Mouse (Mus musculus) ovary, adult 10 weeks (tissue): Measurements from ENCODE around the gene Btg2. TPM values are rescaled to one million over a fixed set of nuclear protein-coding genes. Genes with fewer than 3 reads are reported as not detected.

ENCODE experiments used
- polyA plus RNA-seq: library from polyadenylated mRNA; stranded (reverse); fragments of 350-450 nt; fragmentation: Illumina TruSeq; extraction: RNeasy Lipid Tissue Mini Kit (QIAGEN cat#74804); gene quantifications from one replicate; pipeline ENCODE4 v1.2.3, GENCODE M21; 2014

Gene Btg2
- 10.5 TPM for polyA plus RNA-seq

DNA sequence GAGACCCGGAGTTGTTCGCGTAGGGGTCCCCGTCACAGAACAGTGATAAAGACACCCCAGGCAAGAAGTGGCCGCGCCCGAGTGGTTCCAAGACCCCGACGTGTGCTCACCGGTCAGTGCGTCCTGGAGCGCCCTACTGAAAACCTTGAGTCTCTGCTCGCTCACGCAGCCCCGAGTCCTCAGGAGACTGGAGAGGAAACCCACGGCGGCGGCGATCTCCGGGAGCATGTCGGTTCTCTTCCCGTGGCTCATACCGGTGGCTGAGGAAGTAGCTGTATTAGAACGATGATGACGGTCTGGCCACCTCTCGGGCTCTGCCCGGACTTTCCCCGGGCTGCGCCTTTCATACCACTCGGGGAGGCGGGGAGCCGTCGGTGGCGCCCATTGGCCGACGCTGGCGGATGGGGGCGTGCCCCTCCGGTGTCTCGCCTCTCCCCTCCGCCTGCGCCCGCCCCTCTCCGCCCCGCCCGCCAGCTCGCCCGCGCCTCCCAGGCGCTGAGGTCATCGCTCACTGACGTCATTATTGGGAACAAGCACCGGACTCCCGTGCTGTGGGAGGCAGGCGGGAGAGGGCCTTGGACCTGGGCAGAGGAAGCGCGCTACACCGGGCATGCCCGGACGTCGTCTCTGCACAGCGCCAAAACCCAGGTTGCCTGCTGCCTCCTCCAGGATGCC, at the start of gene Btg2:
Gene Btg2 (minus strand): TSS at position 319 of the 675 bp plus-strand sequence.

GRCm38 (mm10) chr1:134110979-134111378, 32.1 kb upstream of the Btg2 start, which contains the start of gene Chit1:
Gene Chit1, plus strand, starts transcription at chr1:134111242.

GRCm38 (mm10) chr1:134037172-134037571, 41.7 kb downstream of the Btg2 start, which contains the start of gene Fmod:
Gene Fmod, plus strand, starts transcription at chr1:134037254.

Other genes with a start within 250 kb of the Btg2 start
- gene Optc, start 171.1 kb downstream of the Btg2 start, polyA plus RNA-seq = 2.1 TPM
- gene Prelp, start 157.7 kb downstream of the Btg2 start, polyA plus RNA-seq = 17.0 TPM
- gene Fmod, start 41.9 kb downstream of the Btg2 start, polyA plus RNA-seq = 6.3 TPM
- gene Chit1, start 32.1 kb upstream of the Btg2 start, polyA plus RNA-seq = not detected
- gene Chil1, start 103.1 kb upstream of the Btg2 start, polyA plus RNA-seq = not detected
- gene Mybph, start 114.3 kb upstream of the Btg2 start, polyA plus RNA-seq = not detected
- gene Adora1, start 156.3 kb upstream of the Btg2 start, polyA plus RNA-seq = 5.0 TPM
- gene Myog, start 210.9 kb upstream of the Btg2 start, polyA plus RNA-seq = not detected